Mouse (Mus musculus): ENCODE data around the gene Tns1. TPM values are rescaled to one million over a fixed set of nuclear protein-coding genes. Genes with fewer than 3 reads are reported as not detected.

Gene Tns1
- polyA plus RNA-seq, 1 experiment from 2014 or later = 184 TPM

DNA sequence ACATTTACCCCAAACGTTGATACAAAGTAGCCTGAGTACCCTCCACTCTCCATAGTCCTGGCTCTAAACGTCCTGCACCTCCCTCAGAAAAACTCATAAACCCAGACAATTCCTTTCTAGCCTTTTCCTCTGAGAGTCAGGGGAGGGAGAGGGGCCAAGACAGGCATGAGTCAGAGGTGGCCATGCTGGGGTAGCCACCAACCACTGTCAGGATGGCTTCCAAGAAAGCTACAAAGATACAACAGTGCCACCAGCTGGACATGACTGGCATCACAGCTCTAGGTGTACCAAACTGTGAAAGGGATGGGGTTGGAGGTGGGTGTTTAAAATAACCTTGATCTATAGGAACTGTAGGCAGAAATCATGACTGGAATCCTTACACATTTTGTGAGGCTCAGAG is 128.0 kb downstream of the Tns1 start:
- H3K9me3 ChIP-seq (ENCODE audit: low read length) = no peaks in the 10 kb centered on the region
- ATAC-seq = no peak
- WGBS = 30% methylated on average over 2 of the region's 2 CpGs
- H3K36me3 ChIP-seq (ENCODE audit: insufficient read depth, low read length) = peaks cover 32% of the 10 kb centered on the region
- peak overlapping the region; percentile 46 for H3K4me2 ChIP-seq (replicated peaks; ENCODE audit: low read depth, low read length)
- H3K4me1 ChIP-seq (ENCODE audit: insufficient read depth, low read depth, low read length) = peaks cover 21% of the 10 kb centered on the region
- peak overlapping the region; percentile 95 for H3K27ac ChIP-seq (ENCODE audit: low read length)
- no peak for TF ChIP-seq EP300 (IDR thresholded peaks at IDR 0.05)
- peak; percentile 87 for TF ChIP-seq CTCF (IDR thresholded peaks at IDR 0.05)
- peak overlapping the region; percentile 34 for H3K4me3 ChIP-seq (ENCODE audit: low read depth, low read length)
- peak; percentile 85 for DNase-seq (ENCODE audit: low spot score)
- peak overlapping the region; percentile 46; the same call in 1 of the 2 replicates for H3K9ac ChIP-seq (replicated peaks; ENCODE audit: low read depth)
- no peaks in the 10 kb centered on the region for H3K27me3 ChIP-seq (replicated peaks; ENCODE audit: insufficient read depth, low read length)

DNA sequence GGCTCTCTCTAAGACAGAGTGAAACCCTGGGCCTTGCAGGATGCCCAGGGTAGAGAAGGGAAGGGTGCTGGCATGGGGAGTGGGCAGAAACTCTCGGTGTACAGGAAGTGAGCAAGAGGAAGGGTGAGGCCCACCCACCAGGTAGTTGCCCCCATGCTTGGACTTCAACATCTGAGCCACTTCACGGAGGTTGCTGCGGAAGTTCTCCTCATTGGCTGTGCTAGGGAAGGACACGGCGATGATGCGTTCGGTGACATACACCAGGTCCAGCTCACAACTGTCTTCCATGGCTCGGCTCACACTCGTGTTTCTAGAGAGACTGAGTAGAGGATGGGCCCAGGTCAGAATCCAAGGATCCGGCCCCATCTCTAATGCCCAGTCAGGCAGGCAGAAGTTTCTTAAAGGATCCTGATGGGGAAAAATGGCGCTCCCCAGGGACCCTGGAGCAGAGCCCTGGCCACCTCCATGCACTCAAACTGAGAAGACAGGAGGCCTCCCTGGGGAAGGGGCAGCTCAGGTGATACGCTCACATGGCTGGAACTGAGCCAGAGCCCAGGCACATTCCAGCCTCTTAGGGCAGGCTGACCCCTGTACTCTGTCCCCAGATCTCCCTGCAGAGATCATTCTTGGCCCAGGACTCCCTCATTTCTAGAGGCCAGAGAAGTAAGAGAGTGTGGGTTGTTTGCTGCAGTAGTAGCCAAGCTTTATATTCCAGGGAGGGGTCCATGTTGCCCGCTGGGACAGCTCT is 129.0 kb downstream of the Tns1 start:
- no peak for TF ChIP-seq CTCF (IDR thresholded peaks at IDR 0.05)
- TF ChIP-seq EP300 (IDR thresholded peaks at IDR 0.05) = no peak
- H3K4me1 ChIP-seq (ENCODE audit: insufficient read depth, low read depth, low read length) = peaks cover 17% of the 10 kb centered on the region
- peak overlapping the region; percentile 46 for H3K4me2 ChIP-seq (replicated peaks; ENCODE audit: low read depth, low read length)
- H3K36me3 ChIP-seq (ENCODE audit: insufficient read depth, low read length) = peaks cover 41% of the 10 kb centered on the region
- H3K4me3 ChIP-seq (ENCODE audit: low read depth, low read length) = peak overlapping the region; percentile 24
- H3K27ac ChIP-seq (ENCODE audit: low read length) = peak overlapping the region; percentile 95
- DNase-seq (ENCODE audit: low spot score) (no peak), ATAC-seq (no peak)
- 73% methylated on average over 13 of the region's 13 CpGs for WGBS
- no peaks in the 10 kb centered on the region for H3K9me3 ChIP-seq (ENCODE audit: low read length)
- no peaks in the 10 kb centered on the region for H3K27me3 ChIP-seq (replicated peaks; ENCODE audit: insufficient read depth, low read length)
- peak overlapping the region; percentile 46 for H3K9ac ChIP-seq (replicated peaks; ENCODE audit: low read depth)

DNA sequence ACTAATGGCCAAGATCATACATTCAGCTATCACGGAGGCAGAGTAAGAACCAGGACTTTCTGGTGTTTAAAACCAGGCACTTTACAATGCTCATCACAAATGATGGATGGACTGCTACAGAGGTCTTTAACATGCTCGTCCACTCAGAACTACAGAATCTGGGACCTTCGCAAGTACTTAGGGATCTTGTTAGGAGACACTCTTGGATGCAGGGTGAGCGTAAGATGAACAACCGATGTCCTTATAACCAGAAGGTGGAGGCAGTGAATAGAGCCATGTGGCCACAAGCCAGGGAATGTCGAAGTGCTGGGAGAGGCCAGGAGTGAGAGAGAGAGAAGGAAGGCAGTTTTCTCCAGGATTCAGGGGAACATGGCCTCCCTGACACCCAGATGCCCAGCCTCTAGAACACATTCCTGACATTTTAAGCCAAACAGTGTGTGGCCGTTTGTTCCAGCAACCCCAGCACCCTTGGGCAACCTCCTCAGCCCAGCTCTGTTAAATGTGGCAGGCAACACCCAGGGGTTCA is 130.3 kb downstream of the Tns1 start:
- ATAC-seq (peak; percentile 29), DNase-seq (ENCODE audit: low spot score) (peak; percentile 92)
- H3K4me2 ChIP-seq (replicated peaks; ENCODE audit: low read depth, low read length) = peak overlapping the region; percentile 46

DNA sequence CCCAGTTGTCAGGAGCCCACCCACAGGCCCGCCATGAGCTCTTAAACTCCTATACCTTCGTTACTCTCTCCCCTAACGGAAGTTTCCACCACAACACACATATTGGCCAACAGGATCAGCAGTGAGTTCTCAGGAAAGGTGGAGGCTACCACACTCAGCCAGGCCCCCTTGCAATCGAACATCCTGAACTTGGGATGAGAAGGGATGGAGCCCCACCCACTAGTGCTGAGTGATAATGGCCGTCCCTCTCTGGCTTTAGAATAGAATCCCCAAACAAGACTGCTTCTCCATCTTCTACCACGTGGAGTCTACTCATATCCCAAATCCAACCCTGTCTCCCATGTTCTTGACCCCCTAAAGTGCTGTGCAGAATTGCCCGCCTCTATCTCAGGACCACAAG is 131.0 kb downstream of the Tns1 start:
- WGBS = 67% methylated on average over 7 of the region's 7 CpGs
- ATAC-seq = no peak
- no peaks in the 10 kb centered on the region for H3K27me3 ChIP-seq (replicated peaks; ENCODE audit: insufficient read depth, low read length)
- no peaks in the 10 kb centered on the region for H3K9me3 ChIP-seq (ENCODE audit: low read length)
- TF ChIP-seq EP300 (IDR thresholded peaks at IDR 0.05) (no peak), CTCF (IDR thresholded peaks at IDR 0.05) (no peak)
- no peak overlapping the region for H3K4me3 ChIP-seq (ENCODE audit: low read depth, low read length)
- no peak for DNase-seq (ENCODE audit: low spot score)
- H3K27ac ChIP-seq (ENCODE audit: low read length) = peak overlapping the region; percentile 95
- H3K36me3 ChIP-seq (ENCODE audit: insufficient read depth, low read length) = peaks cover 60% of the 10 kb centered on the region
- H3K4me1 ChIP-seq (ENCODE audit: insufficient read depth, low read depth, low read length) = peaks cover 9% of the 10 kb centered on the region; the same call in 1 of the 2 replicates
- no peak overlapping the region for H3K4me2 ChIP-seq (replicated peaks; ENCODE audit: low read depth, low read length)
- no peak overlapping the region for H3K9ac ChIP-seq (replicated peaks; ENCODE audit: low read depth)

More for the DNA sequence above, 130.3 kb downstream of the Tns1 start:
- no peak overlapping the region for H3K4me3 ChIP-seq (ENCODE audit: low read depth, low read length)
- peak overlapping the region; percentile 40; the same call in 1 of the 2 replicates for H3K9ac ChIP-seq (replicated peaks; ENCODE audit: low read depth)
- H3K27me3 ChIP-seq (replicated peaks; ENCODE audit: insufficient read depth, low read length) = no peaks in the 10 kb centered on the region
- H3K4me1 ChIP-seq (ENCODE audit: insufficient read depth, low read depth, low read length) = peaks cover 10% of the 10 kb centered on the region; the same call in 1 of the 2 replicates
- TF ChIP-seq EP300 (IDR thresholded peaks at IDR 0.05) (peak; percentile 84), CTCF (IDR thresholded peaks at IDR 0.05) (peak; percentile 43)
- peak overlapping the region; percentile 95 for H3K27ac ChIP-seq (ENCODE audit: low read length)
- peaks cover 54% of the 10 kb centered on the region for H3K36me3 ChIP-seq (ENCODE audit: insufficient read depth, low read length)
- WGBS = 32% methylated on average over 7 of the region's 7 CpGs
- no peaks in the 10 kb centered on the region for H3K9me3 ChIP-seq (ENCODE audit: low read length)

DNA sequence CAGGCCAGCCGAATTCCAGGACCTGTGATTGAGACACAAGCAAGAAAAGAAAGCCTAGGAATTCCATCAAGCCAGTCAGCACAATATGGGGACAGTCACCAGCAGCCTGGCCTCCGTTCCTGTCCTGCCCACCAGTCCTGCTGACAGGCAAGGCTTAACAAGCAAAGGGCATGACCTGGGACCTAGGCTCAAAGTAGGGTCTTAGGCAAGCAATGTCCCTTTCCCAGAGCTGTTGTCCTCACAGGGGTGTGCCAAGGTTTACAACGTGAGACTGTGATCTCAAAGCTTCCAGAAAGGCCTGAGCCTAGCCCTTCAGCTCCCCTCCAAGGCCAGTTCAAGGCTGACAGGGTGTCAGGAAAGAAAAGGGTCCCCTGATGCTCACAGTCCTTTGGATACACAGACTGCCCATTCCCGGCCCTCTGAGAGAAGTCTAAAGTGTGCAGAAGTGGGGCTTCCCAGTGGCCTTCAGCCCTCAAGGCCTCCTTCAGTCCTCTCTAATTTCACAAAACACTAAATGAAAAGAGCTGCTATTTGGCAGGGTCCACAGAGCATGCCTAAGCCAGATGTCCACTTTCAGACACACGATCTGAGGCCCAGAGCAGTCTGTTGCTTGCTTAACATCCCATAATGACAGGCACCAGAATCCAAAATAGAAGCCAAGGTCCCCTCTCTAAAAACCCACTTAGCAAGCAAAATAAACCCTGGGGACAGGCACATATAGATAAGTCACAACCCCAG is 131.9 kb downstream of the Tns1 start:
- DNase-seq (ENCODE audit: low spot score) (peak; percentile 85), ATAC-seq (peak; percentile 26)
- WGBS = 39% methylated on average over 5 of the region's 5 CpGs
- H3K4me1 ChIP-seq (ENCODE audit: insufficient read depth, low read depth, low read length) = peaks cover 8% of the 10 kb centered on the region; the same call in 1 of the 2 replicates
- H3K4me3 ChIP-seq (ENCODE audit: low read depth, low read length) = no peak overlapping the region
- no peak overlapping the region for H3K4me2 ChIP-seq (replicated peaks; ENCODE audit: low read depth, low read length)
- no peak overlapping the region for H3K9ac ChIP-seq (replicated peaks; ENCODE audit: low read depth)
- TF ChIP-seq CTCF (IDR thresholded peaks at IDR 0.05) (no peak), EP300 (IDR thresholded peaks at IDR 0.05) (no peak; the same call in 1 of the 2 replicates)
- H3K36me3 ChIP-seq (ENCODE audit: insufficient read depth, low read length) = peaks cover 62% of the 10 kb centered on the region
- no peaks in the 10 kb centered on the region for H3K27me3 ChIP-seq (replicated peaks; ENCODE audit: insufficient read depth, low read length)
- H3K9me3 ChIP-seq (ENCODE audit: low read length) = no peaks in the 10 kb centered on the region
- peak overlapping the region; percentile 95 for H3K27ac ChIP-seq (ENCODE audit: low read length)

DNA sequence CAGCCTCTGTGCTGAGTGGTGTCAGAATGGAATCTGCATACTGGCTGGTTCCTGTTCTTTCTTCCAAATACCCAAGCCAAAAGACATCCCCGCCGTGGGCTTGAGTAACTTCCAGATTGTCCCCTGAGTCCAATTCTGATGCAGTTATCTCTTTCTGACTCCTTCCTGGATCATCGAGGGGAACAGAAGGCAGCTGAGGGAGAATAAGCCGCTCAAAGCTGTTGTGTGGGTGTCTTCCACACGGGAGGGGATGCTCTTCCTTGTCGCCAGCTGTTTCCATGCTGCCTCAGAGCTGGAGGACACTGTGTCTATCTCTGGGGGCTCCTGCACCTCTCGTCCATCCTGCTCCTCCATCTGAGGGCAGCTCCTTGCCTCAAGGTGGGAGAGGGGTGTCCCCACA is 133.0 kb downstream of the Tns1 start:
- H3K36me3 ChIP-seq (ENCODE audit: insufficient read depth, low read length) = peaks cover 52% of the 10 kb centered on the region

More for the DNA sequence above, 133.0 kb downstream of the Tns1 start:
- Histone ChIP-seq H3K9ac (replicated peaks; ENCODE audit: low read depth) (no peak overlapping the region), H3K27me3 (replicated peaks; ENCODE audit: insufficient read depth, low read length) (no peaks in the 10 kb centered on the region), H3K27ac (ENCODE audit: low read length) (peak overlapping the region; percentile 95; the same call in 1 of the 2 replicates), H3K9me3 (ENCODE audit: low read length) (no peaks in the 10 kb centered on the region), H3K4me2 (replicated peaks; ENCODE audit: low read depth, low read length) (no peak overlapping the region), H3K4me3 (ENCODE audit: low read depth, low read length) (no peak overlapping the region), H3K4me1 (ENCODE audit: insufficient read depth, low read depth, low read length) (peaks cover 5% of the 10 kb centered on the region; the same call in 1 of the 2 replicates)
- ATAC-seq (no peak), DNase-seq (ENCODE audit: low spot score) (no peak)
- no peak for TF ChIP-seq EP300 (IDR thresholded peaks at IDR 0.05)
- no peak for TF ChIP-seq CTCF (IDR thresholded peaks at IDR 0.05)
- 59% methylated on average over 7 of the region's 7 CpGs for WGBS

All from lung, postnatal 0 days (tissue).